Comparison of ENCODE assay signal across 17 mouse cellular contexts in genomic region chr16:31052177-31052726, GRCm38 (mm10). TPM values are rescaled to one million over a fixed set of nuclear protein-coding genes. Genes with fewer than 3 reads are reported as not detected.
DNase-seq lines count a peak whose midpoint lies in the region; ATAC-seq lines count a peak whose summit lies in the region.
"Had no signal": no experiment of that assay in that cellular context is flagged by ENCODE, and none has a peak within 500 bp of the region (broad histone marks: within the 10 kb centered on the region; RNA-seq: fewer than 3 reads in every experiment).

No protein-coding gene starts in this region.

- peaks cover 51% of the 10 kb centered on the region for H3K4me1 ChIP-seq in heart, embryonic 12.5 days (replicated peaks)
- peaks cover 19% of the 10 kb centered on the region for H3K4me1 ChIP-seq in lung, embryonic 16.5 days (replicated peaks; ENCODE audit: control insufficient read depth, insufficient read depth, low read length)
- H3K4me1 ChIP-seq in limb, embryonic 12.5 days (replicated peaks) = peaks cover 27% of the 10 kb centered on the region
- H3K4me1 ChIP-seq: liver, embryonic 15.5 days had no signal

- WGBS in heart, embryonic 12.5 days = 46% methylated on average over 7 of the region's 7 CpGs
- 52% methylated on average over 7 of the region's 7 CpGs for WGBS in lung, embryonic 16.5 days
- WGBS in limb, embryonic 12.5 days = 61% methylated on average over 7 of the region's 7 CpGs

- no peak overlapping the region for H3K9ac ChIP-seq in heart, embryonic 12.5 days
- no peak overlapping the region for H3K9ac ChIP-seq in lung, embryonic 16.5 days (ENCODE audit: low read length)
- H3K9ac ChIP-seq in limb, embryonic 12.5 days (replicated peaks) = no peak overlapping the region
- H3K9ac ChIP-seq: hindbrain, embryonic 12.5 days; limb, embryonic 13.5 days; liver, embryonic 15.5 days had no signal

- H3K4me3 ChIP-seq in heart, embryonic 12.5 days = no peak overlapping the region
- H3K4me3 ChIP-seq in lung, embryonic 16.5 days (ENCODE audit: low read length) = no peak overlapping the region
- no peak overlapping the region for H3K4me3 ChIP-seq in limb, embryonic 12.5 days (replicated peaks)
- H3K4me3 ChIP-seq: hindbrain, embryonic 12.5 days; limb, embryonic 13.5 days; liver, embryonic 15.5 days had no signal

- no peaks in the 10 kb centered on the region for H3K9me3 ChIP-seq in heart, embryonic 12.5 days (replicated peaks)
- H3K9me3 ChIP-seq in lung, embryonic 16.5 days (ENCODE audit: control insufficient read depth, low read length) = no peaks in the 10 kb centered on the region
- H3K9me3 ChIP-seq in limb, embryonic 12.5 days = no peaks in the 10 kb centered on the region
- H3K9me3 ChIP-seq: G1E; hindbrain, embryonic 12.5 days; limb, embryonic 13.5 days; liver, embryonic 15.5 days had no signal

- peak overlapping the region; percentile 29; the same call in 1 of the 2 replicates for H3K27ac ChIP-seq in heart, embryonic 12.5 days (ENCODE audit: poor library complexity, severe bottlenecking)
- H3K27ac ChIP-seq in lung, embryonic 16.5 days (ENCODE audit: low read length) = no peak overlapping the region
- no peak overlapping the region for H3K27ac ChIP-seq in limb, embryonic 12.5 days
- H3K27ac ChIP-seq: hindbrain, embryonic 12.5 days; limb, embryonic 13.5 days; liver, embryonic 15.5 days had no signal

- no peak for DNase-seq in heart, postnatal 10 days
- DNase-seq in lung, postnatal 25 days (ENCODE audit: low spot score) = no peak
- DNase-seq in retina, postnatal 1 day = peak; percentile 56
- DNase-seq in retina, embryonic 14.5 days (ENCODE audit: low spot score) = no peak
- no peak for DNase-seq in cerebellum, postnatal 14 days
- DNase-seq: cerebellum, adult 8-10 months; gastrocnemius, postnatal 25 days; kidney, adult 11 months; right cerebral cortex, adult 18-20 months; thymus, postnatal 36 days had no signal

- H3K36me3 ChIP-seq in heart, embryonic 12.5 days = no peaks in the 10 kb centered on the region
- no peaks in the 10 kb centered on the region for H3K36me3 ChIP-seq in lung, embryonic 16.5 days (ENCODE audit: control insufficient read depth, insufficient read depth, low read length)
- H3K36me3 ChIP-seq in limb, embryonic 12.5 days = no peaks in the 10 kb centered on the region
- H3K36me3 ChIP-seq: hindbrain, embryonic 12.5 days; liver, embryonic 15.5 days had no signal

- H3K4me2 ChIP-seq in heart, embryonic 12.5 days = no peak overlapping the region
- no peak overlapping the region for H3K4me2 ChIP-seq in lung, embryonic 16.5 days (ENCODE audit: low read depth, low read length)
- H3K4me2 ChIP-seq in limb, embryonic 12.5 days = no peak overlapping the region
- H3K4me2 ChIP-seq: hindbrain, embryonic 12.5 days; limb, embryonic 13.5 days; liver, embryonic 15.5 days had no signal

- no peaks in the 10 kb centered on the region for H3K27me3 ChIP-seq in heart, embryonic 12.5 days (replicated peaks)
- no peaks in the 10 kb centered on the region for H3K27me3 ChIP-seq in lung, embryonic 16.5 days (ENCODE audit: control insufficient read depth, insufficient read depth, low read depth, low read length)
- no peaks in the 10 kb centered on the region for H3K27me3 ChIP-seq in limb, embryonic 12.5 days
- H3K27me3 ChIP-seq: hindbrain, embryonic 12.5 days; limb, embryonic 13.5 days; liver, embryonic 15.5 days had no signal

- ATAC-seq in heart, embryonic 12.5 days (ENCODE audit: insufficient number of reproducible peaks, low FRiP score) = peak; percentile 37; the same call in 1 of the 2 replicates
- peak; percentile 49 for ATAC-seq in lung, embryonic 16.5 days (ENCODE audit: low read depth)
- ATAC-seq in limb, embryonic 12.5 days (ENCODE audit: insufficient number of reproducible peaks, insufficient read depth, low FRiP score, low TSS enrichment, low read depth) = 0 out of 2 replicates have a peak, but pooled peaks have one; percentile 6

- intact Hi-C loops in heart, postnatal 10 days (cut with DNase I) = no loop called here

RNA-seq across cellular contexts. Expression of gene Xxylt1, which starts 29.0 kb away (rescaled TPM):
- polyA plus RNA-seq in heart, embryonic 12.5 days (2016; fragmentation: Nextera tagmentation; extraction: Ambion mirVana) = 12.9 and 13.7 TPM in 2 replicates
- 10 to 100 TPM; 15.8 to 17.6 TPM for total RNA-seq in heart, postnatal 10 days (2021)
- 6.9 and 11.7 TPM in 2 replicates for polyA plus RNA-seq in lung, embryonic 16.5 days (2015; fragmentation: Nextera tagmentation; extraction: Ambion mirVana)
- polyA plus RNA-seq in limb, embryonic 12.5 days (2016; fragmentation: Nextera tagmentation; extraction: Ambion mirVana) = 22.4 and 23.0 TPM in 2 replicates
